Mouse (Mus musculus) intestine, postnatal 0 days (tissue): ENCODE results near the gene Itga1. TPM values are rescaled to one million over a fixed set of nuclear protein-coding genes. Genes with fewer than 3 reads are reported as not detected.

ENCODE experiments used
- ATAC-seq: fragments of 200-750 bp; cut with Nextera tagmentation; 2 replicates; pipeline ENCODE4 v1.8.0; 2017; ENCODE audit warnings: mild to moderate bottlenecking, moderate TSS enrichment, moderate library complexity
- H3K27ac ChIP-seq: fragments of 300-500 bp; sonication (generic); 2 replicates; pipeline ENCODE4 v1.5.1; 2014; ENCODE audit warnings: mild to moderate bottlenecking, low read depth, low read length, moderate library complexity
- H3K27me3 ChIP-seq: fragments of 300-500 bp; sonication (generic); replicated peaks from 2 replicates; pipeline ENCODE4 v1.6.1; 2014; ENCODE audit warnings: low read length, mixed read lengths; ENCODE audit not compliant: control insufficient read depth, insufficient read depth
- H3K36me3 ChIP-seq: fragments of 300-500 bp; sonication (generic); 2 replicates; pipeline ENCODE4 v1.6.1; 2014; ENCODE audit warnings: mild to moderate bottlenecking, moderate library complexity; ENCODE audit not compliant: control insufficient read depth, insufficient read depth
- H3K4me1 ChIP-seq: fragments of 300-500 bp; sonication (generic); replicated peaks from 2 replicates; pipeline ENCODE4 v1.6.1; 2014; ENCODE audit warnings: antibody characterized with exemption, low read length, mixed read lengths; ENCODE audit not compliant: control insufficient read depth, insufficient read depth
- H3K4me2 ChIP-seq: fragments of 300-500 bp; sonication (generic); replicated peaks from 2 replicates; pipeline ENCODE4 v1.6.1; 2014; ENCODE audit warnings: low read depth, mild to moderate bottlenecking, moderate library complexity
- H3K4me3 ChIP-seq: fragments of 300-500 bp; sonication (generic); 2 replicates; pipeline ENCODE4 v1.5.1; 2014; ENCODE audit warnings: low read depth, low read length
- H3K9ac ChIP-seq: fragments of 300-500 bp; sonication (generic); 2 replicates; pipeline ENCODE4 v1.6.1; 2014; ENCODE audit warnings: mild to moderate bottlenecking, low read depth, low read length
- H3K9me3 ChIP-seq: fragments of 300-500 bp; sonication (generic); 2 replicates; pipeline ENCODE4 v1.6.1; 2016; ENCODE audit warnings: mixed run types; ENCODE audit not compliant: control insufficient read depth
- CTCF ChIP-seq: sonication (generic); IDR thresholded peaks from 2 replicates; pipeline ENCODE4 v1.5.1; 2016; ENCODE audit warnings: low read depth, mild to moderate bottlenecking, control low read depth, antibody characterized with exemption, moderate library complexity
- WGBS: fragments of 180-500 bp; shearing (Covaris S2); extraction: QIAGEN DNeasy Blood & Tissue Kit; methylation state at CpG from one replicate; pipeline ENCODE4 v1.1.7; 2014; 5-methylcytosine and 5-hydroxymethylcytosine counted together
- polyA plus RNA-seq: library from polyadenylated mRNA; unstranded; fragments of >200 nt; fragmentation: Nextera tagmentation; extraction: Ambion mirVana; gene quantifications from 2 replicates; pipeline ENCODE4 v1.2.1, GENCODE M21; 2015

Itga1 gene
- polyA plus RNA-seq, 1 experiment from 2014 or later: 12.8 TPM

DNA sequence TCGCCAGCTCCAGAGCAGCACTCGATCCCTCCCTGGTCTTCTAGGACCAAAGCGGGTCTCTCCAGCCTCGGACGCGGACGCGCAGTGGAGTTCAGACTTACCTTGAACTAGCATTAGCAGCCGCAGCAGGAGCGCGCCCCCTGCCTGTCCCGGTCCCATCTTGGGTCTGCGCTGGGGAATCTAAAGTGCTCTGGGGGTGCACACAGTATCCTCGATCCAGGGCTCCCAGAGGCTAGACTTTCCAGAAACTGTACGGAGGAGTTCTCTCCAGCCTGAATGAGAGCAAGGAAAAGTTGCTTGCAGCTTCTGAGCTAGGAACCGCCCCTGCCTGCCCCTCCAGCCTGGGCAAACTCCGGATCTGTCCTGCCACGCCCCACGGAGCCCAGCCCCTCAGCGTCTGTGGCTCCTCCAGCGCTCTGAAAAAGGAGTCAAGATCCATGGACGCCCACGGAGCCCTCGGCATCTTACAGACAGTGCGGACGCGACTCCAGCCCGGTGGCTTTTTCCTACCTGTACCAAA, 169.9 kb downstream of the Itga1 start, which contains the start of gene Itga2:
Gene Itga2, minus strand, starts transcription at position 326 of the 520 bp plus-strand sequence.
- TF ChIP-seq CTCF: peak; percentile 84
- H3K4me3 ChIP-seq: peak within 1 kb of the TSS; percentile 58
- H3K4me1 ChIP-seq: 0 out of 2 replicates have a peak, but pooled peaks cover 6% of the 10 kb centered on the region
- WGBS: under 1% methylated on average over 28 of the region's 28 CpGs
- ATAC-seq: peak; percentile 86
- peak within 1 kb of the TSS; percentile 45 for H3K9ac ChIP-seq
- peak within 1 kb of the TSS; percentile 62 for H3K27ac ChIP-seq
- no peaks in the 10 kb centered on the region for H3K36me3 ChIP-seq
- peak within 1 kb of the TSS; percentile 89 for H3K4me2 ChIP-seq
- H3K27me3 ChIP-seq: no peaks in the 10 kb centered on the region
- H3K9me3 ChIP-seq: no peaks in the 10 kb centered on the region

DNA sequence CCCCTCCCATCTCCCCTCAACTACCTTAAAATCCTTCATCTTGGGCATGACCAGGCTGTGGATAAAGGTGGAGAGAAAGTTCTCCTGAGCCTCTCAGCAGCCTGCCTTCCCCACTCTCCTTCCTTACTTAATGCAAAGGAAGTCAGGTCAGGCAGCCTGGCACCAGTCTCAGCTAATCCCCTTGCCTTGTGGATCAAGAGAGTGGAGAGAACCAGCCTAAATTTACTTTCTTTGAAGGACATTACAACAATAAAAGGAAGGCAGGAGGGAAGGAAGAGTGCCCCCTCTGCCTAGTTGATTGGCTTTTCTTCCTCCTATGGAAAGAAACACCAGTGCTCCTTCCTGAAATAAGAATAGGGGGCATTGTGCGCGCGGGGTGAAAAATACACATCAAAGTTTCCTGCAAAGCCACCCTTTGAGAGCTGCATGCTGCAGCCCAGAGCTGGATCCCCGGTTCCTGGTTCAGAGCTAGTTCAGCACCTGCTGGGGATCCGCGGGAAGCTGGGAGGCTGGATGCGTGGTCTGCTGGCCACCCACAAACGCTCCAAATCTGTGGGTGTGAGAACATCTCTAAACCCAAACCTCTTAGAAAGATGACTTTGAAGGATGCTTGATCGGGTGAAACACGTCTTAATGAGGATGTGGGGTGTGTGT, 170.6 kb downstream of the Itga1 start:
- Histone ChIP-seq H3K4me1 (0 out of 2 replicates have a peak, but pooled peaks cover 6% of the 10 kb centered on the region), H3K36me3 (no peaks in the 10 kb centered on the region), H3K27ac (no peak overlapping the region), H3K4me2 (peak overlapping the region; percentile 89), H3K9me3 (no peaks in the 10 kb centered on the region), H3K4me3 (peak overlapping the region; percentile 58), H3K27me3 (no peaks in the 10 kb centered on the region), H3K9ac (peak overlapping the region; percentile 45)
- WGBS: 1% methylated on average over 10 of the region's 10 CpGs
- peak; percentile 52; the same call in 1 of the 2 replicates for ATAC-seq
- no peak for TF ChIP-seq CTCF

DNA sequence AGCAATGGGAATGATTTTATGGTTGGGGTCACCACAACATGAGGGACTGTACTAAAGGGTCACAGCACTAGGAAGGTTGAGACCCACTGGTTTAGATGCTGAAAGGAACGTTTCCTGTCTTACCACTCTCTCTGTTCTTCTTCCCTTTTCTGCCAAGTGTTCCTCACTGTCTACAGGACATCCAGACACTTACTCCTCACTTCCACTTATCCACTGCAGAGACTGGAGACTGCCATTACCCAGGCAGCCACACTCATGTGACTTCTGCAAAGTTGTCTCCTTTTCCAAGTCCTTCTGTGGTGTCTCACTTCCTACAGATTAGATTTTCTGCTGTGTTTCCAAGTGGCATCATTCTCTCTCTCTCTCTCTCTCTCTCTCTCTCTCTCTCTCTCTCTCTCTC, 177.0 kb downstream of the Itga1 start:
- Histone ChIP-seq H3K36me3 (no peaks in the 10 kb centered on the region), H3K27me3 (no peaks in the 10 kb centered on the region), H3K4me3 (no peak overlapping the region), H3K27ac (no peak overlapping the region), H3K9ac (no peak overlapping the region), H3K4me1 (0 out of 2 replicates have a peak, but pooled peaks cover 4% of the 10 kb centered on the region), H3K4me2 (no peak overlapping the region), H3K9me3 (peaks cover 2% of the 10 kb centered on the region; the same call in 1 of the 2 replicates)
- TF ChIP-seq CTCF: no peak
- WGBS: 79% methylated on average over 1 of the region's 1 CpGs
- no peak for ATAC-seq

DNA sequence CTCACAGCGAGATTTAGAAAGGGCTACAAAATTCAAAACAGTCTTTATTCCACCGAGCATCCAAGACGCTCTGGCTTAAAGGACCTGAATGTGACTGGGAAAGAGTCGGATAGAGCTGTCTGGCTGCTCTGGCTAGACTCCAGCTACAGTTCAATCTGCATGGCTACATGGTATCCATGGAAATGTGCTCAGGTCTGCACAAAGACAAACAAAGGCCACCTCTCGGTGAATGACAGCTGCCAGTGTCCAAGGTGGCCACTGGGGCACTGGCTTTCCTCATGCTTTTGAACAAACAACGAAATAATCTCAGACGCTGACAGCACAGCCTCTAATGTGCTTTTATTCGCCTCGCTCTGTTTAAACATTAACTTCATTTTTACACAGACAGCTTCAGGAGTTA, 178.4 kb downstream of the Itga1 start:
- H3K27me3 ChIP-seq: no peaks in the 10 kb centered on the region
- no peaks in the 10 kb centered on the region for H3K36me3 ChIP-seq
- peak overlapping the region; percentile 41; the same call in 1 of the 2 replicates for H3K27ac ChIP-seq
- H3K4me3 ChIP-seq: no peak overlapping the region
- ATAC-seq: peak; percentile 70
- H3K9me3 ChIP-seq: peaks cover 3% of the 10 kb centered on the region; the same call in 1 of the 2 replicates
- H3K4me1 ChIP-seq: 0 out of 2 replicates have a peak, but pooled peaks cover 4% of the 10 kb centered on the region
- 19% methylated on average over 9 of the region's 9 CpGs for WGBS
- peak overlapping the region; percentile 26; the same call in 1 of the 2 replicates for H3K9ac ChIP-seq
- peak; percentile 44 for TF ChIP-seq CTCF
- peak overlapping the region; percentile 48 for H3K4me2 ChIP-seq

DNA sequence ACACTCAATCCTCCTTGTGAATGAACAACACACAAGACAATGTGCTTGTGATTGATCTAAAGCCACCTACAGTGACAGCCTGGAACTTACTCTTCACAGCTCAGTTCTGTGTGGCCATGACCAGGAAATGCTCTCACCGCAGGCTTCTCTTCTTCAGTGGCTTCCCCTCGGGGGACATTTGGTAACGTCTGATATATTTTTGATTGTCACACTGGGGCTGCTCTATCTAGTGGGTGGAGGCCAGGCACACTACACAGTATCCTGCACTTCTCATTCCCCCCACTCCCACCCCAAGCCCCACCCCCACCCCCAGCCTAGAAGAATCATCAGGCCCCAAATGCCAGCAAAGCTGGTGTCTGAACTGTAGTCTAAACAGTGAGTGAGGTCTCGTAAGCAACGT, 186.0 kb downstream of the Itga1 start:
- H3K9ac ChIP-seq: no peak overlapping the region
- ATAC-seq: no peak
- no peak overlapping the region for H3K4me2 ChIP-seq
- no peak overlapping the region; the same call in 1 of the 2 replicates for H3K27ac ChIP-seq
- H3K27me3 ChIP-seq: no peaks in the 10 kb centered on the region
- no peaks in the 10 kb centered on the region; the same call in 1 of the 2 replicates for H3K36me3 ChIP-seq
- no peak for TF ChIP-seq CTCF
- WGBS: 41% methylated on average over 5 of the region's 5 CpGs
- no peak overlapping the region for H3K4me3 ChIP-seq
- peaks cover 3% of the 10 kb centered on the region; the same call in 1 of the 2 replicates for H3K9me3 ChIP-seq
- peaks cover 8% of the 10 kb centered on the region; the same call in 1 of the 2 replicates for H3K4me1 ChIP-seq

DNA sequence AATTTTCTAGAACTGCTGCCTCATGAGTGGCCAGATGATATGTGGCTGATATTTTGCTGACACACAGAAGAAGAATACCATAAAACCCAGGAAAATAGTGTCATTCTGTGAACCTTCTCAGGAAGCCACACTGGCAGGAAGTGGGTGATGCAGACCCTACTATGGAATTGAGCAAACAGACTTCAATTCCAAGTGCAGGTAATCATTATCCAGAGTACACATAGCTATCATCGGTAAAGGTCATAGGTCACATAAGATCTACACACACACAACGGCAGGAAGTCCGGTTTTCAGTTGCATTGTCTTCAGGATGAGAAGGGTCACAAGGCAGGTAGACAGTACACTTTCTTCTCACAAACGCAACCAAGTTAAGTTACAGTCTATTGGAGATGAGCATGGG, 186.8 kb downstream of the Itga1 start:
- Histone ChIP-seq H3K9me3 (peaks cover 2% of the 10 kb centered on the region; the same call in 1 of the 2 replicates), H3K27ac (peak overlapping the region; percentile 29), H3K36me3 (no peaks in the 10 kb centered on the region; the same call in 1 of the 2 replicates), H3K27me3 (no peaks in the 10 kb centered on the region), H3K4me2 (peak overlapping the region; percentile 17; the same call in 1 of the 2 replicates), H3K4me1 (peaks cover 8% of the 10 kb centered on the region; the same call in 1 of the 2 replicates), H3K4me3 (no peak overlapping the region), H3K9ac (no peak overlapping the region)
- peak; percentile 83 for ATAC-seq
- 33% methylated on average over 4 of the region's 4 CpGs for WGBS
- no peak for TF ChIP-seq CTCF
